Mouse (Mus musculus) cerebellum, adult 9-10 months (tissue): ENCODE data around the gene Map4k4.

Source experiments
- DNase-seq: peaks from one replicate; pipeline ENCODE4 v3.0.0; 2022

Gene Map4k4

DNA sequence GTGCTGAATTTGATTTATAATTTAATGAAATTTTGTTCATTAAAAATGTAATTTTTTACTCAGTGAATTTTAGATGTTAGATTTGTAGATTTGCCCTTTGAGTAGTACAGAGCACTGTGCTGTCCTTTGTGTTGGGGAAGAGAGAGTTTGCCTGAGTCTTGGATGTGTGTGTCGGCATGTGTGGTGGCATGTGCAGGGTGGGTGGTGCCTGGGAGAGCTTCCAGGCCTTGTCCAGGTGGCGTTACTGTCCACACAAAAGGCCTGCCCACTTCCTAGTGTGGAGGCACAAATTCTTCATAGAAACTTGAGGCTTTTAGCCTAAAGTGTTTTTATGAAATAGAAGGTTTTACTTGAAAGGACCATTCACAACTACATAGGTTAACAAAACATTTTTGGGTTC lies 36.2 kb downstream of the Map4k4 start:
- DNase-seq, result peak; percentile 48

DNA sequence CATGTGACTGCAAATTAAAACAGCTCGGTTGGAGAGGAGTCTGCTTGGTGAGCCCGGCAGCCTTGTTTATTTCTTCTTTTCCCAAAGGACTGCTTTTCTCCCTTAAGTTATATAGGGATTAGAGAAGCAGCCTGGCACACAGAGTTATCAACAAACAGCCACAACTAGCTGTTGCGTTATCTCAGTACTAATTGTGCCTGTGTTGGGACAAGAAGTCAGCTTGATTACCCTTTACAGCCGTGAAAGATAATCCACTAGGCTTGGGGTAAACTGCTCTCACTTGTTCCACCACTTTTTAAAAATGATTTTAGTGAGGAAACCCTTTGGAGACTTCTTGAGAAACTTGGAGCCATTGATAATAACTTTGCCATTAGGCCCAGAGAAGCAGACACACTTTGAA lies 36.9 kb downstream of the Map4k4 start:
- no peak for DNase-seq

DNA sequence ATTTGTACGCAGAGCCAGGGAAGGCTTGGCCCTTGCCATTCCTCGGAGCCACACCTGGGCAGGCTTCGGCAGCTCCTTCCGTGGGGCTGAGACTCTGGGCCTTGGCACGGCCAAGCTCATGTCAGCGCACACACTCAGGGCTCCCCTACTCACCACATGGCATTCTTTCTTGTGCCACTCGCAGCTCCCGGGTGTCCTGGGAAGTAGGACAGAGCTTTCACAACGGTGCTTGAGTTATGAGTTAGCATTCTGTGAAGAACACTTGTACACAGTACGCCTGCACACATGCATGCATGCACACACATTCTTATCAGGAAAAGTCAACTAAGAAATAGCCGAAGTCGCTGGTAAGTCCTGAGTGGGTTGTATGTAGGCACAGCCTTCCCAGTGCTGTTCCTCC lies 38.7 kb downstream of the Map4k4 start:
- no peak for DNase-seq

DNA sequence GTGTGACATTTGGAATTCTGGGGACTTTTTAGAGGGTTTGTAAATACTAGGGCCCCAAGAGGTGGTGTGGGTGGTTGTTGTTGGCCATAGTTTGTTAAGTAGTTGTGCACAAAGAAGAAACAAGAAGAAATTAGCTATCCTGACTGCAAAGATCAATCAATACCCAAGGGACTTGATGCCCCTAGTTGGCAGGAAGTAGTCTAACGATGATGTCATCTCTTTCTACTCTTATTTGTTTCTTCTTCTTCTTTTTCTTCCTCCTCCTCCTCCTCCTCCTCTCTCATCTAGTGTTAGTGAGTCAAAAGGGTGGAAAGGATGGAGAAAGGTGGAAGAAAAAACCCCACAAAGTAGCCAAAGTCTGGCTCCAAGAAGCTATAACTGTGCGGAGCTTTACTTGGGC lies 39.6 kb downstream of the Map4k4 start:
- DNase-seq, result no peak

DNA sequence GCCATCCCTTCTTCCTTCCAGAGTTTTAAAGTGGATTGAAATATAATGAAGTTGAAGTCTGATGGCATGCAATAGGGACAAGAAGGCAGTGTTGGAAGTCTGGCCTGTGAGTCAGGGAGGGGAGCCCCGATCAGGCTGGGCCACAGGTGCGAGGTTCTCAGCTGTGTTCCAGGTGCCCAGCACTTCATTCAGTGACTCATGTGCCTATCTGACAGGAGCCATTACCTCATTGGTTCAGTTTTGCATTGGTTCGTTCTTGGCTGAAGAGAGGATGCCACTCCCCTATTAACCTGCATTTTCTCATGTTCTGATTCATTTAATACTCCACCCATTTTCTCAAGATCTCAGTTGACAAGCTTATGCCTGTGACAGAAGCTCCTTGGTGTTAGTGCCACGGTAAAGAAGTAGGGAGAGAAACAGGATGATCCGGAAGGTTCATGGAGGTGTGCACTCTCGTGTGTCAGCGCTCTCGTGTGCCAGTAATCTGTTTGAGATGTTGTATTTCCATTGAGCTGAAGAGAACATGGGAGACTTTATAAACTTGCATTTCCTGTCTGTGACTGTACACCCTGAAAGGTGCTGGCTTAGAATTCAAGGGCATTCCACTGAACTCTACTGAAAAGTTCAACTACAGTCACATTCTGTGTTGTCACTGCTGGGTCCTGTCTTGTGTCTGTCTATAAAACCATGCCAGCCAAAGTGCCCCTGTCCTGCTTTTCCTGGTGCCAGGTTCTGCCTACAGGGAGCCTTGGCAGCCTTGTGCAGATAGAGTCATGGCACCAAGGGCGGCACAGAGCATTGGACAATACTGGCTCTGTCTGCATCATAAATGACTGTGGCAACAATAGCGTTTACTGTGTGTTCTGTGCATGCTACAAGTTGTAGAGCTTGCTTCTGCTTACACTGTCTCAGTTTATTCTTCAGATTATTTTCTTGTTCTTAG lies 40.8 kb downstream of the Map4k4 start:
- peak; percentile 80 for DNase-seq

DNA sequence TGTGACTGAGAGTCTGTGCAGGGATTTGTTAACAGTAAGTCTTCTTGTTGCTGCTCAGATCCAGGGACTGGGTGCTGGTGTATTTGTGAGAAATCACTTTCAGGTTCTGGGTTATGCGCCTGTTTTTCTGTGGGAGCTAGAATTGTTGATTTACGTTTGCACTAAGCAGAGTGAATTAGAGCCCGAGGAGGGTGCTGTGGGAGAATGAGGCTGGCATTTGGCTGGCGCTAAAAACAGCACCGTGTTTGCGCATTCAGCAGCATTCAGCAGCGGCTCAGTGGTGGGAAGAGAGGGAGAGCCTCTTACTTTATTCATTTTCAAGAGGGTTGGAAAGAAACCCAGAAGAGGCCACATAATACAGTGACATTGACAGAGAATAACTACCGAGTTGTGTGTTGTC lies 42.2 kb downstream of the Map4k4 start:
- peak; percentile 68 for DNase-seq

DNA sequence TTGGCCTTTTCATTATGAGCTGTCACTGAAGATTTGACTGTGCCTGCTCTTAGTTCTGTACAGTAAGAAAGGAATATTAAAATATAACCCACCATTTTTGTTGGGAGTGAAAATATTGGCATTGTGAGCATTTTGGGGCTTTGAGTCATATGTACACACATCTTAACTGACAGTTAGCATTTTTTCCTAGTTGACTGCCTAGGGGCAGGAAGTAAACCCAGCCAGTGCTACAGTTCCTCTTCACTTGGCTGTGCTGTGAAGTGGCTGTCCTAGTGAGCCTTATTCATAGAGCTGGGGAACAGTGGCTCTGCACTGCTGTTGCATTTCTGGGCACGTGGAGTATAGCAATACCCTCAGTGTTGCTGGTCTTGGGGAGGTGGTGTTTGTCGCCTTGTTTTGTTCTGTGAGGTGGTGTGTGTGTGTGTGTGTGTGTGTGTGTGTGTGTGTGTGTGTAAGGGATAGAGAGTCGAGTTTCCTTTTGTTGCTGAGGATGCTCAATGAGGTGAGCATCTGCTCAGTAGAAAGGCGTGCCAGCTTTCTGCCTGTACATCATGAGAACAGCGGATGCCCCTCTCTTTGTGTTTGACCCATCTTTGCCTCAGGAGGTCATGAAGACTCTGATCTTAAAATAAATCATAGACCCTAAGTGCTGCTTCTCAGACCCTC lies 43.7 kb downstream of the Map4k4 start:
- DNase-seq, result no peak

DNA sequence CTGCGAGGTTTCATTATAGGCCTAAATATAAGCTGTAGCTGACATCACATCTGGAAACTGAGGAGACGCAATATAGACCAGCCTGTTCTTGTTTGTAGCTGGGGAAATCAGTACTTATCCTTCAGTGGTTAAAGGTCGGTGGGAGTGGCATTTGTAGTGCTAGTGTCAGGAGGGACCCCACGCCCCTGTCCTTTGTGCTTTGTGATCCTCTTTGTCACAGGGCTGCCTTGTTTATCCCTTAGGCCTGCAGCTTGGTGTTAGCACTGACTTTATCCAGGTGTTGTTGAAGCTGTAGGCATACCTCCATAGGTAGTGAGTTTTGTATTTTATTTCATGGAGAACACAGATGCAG lies 44.2 kb downstream of the Map4k4 start:
- no peak for DNase-seq

DNA sequence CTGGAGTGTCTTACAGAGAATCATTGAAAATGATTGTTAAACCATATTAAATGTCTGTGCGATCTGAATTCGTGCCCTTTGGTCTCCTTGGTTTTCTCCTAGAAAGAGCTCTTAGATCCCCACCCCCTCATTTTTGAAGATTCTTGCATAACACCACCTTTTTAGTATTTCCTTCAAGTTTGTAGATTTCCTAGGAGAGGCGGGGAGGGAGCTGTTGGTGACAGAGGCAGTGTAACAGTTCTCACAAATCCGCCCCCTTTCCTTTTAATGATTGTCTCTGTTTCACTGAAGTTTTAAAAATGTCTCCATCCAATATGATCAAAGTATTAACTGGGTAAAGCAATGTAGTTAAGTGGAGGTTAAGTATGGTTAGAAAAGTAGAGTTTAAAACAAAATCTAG lies 45.7 kb downstream of the Map4k4 start:
- DNase-seq, result no peak

DNA sequence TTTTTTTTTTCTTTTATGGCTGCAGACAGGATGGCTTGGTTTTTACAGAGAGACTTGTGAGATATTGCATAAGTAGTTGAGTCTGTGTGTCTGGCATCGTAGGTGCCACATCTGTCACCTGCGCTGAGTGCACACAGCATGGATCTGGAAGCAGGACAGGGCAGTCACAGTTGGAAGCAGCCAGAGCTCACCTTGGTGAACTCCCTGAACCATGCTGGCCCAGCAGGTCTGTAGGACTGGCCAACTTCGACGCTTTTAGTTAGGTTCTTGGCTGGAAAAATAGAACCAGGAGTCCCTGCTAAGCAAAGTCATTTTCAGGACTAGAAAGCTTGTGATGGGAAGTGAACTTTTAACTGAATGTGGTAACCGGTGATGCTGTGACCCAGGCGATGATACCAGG lies 46.5 kb downstream of the Map4k4 start:
- peak; percentile 70 for DNase-seq

DNA sequence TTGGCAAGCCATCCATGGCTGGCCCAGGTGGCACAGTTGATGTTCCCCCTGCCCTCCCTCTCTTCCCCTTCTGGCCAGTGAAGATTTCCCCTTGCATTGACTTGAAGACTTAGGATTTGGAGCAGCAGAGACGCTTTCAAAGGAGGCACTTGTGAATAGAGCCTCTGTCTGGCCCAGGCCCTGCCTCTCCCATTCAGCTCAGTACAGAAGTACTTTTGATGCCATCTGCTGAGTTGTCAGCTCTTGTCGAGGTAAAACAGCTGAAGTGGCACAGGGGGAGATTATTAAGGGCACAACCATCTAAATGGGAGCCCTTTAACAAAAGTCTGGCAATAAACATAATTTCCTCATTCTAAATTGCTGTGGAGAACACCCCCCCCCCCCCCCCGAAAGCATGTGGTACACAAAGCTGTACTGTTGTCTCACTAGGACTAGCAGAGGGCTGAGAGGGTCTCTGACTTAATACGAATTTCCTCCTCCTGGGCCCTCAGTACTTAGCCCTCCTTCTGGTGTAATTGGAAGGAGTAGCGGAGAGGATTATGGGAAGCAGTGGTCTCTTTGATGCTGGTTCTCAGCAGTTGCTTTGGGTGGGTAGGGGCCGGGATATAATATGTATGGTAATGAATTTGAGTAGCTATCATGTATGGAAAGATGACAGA lies 47.1 kb downstream of the Map4k4 start:
- DNase-seq, result peak; percentile 66

DNA sequence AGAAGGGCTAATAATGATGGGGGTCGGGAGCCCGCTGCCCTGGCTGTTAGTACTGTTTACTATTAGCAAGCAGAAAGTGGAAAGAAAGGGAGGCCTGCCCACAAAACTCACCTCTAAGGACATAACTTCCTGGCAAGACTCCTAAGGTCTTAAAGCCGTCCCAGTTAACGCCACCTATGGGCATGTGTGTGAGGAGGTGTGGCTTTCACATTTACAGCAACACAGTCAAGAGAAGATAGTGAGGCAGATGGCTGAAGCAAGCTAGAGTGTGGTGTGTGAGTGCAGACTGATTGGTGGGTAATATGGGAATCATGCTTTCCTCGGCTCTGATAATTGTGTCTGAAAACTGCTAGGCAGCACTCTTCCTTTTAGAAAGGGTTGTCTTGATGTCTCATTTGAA lies 48.5 kb downstream of the Map4k4 start:
- DNase-seq, result no peak

DNA sequence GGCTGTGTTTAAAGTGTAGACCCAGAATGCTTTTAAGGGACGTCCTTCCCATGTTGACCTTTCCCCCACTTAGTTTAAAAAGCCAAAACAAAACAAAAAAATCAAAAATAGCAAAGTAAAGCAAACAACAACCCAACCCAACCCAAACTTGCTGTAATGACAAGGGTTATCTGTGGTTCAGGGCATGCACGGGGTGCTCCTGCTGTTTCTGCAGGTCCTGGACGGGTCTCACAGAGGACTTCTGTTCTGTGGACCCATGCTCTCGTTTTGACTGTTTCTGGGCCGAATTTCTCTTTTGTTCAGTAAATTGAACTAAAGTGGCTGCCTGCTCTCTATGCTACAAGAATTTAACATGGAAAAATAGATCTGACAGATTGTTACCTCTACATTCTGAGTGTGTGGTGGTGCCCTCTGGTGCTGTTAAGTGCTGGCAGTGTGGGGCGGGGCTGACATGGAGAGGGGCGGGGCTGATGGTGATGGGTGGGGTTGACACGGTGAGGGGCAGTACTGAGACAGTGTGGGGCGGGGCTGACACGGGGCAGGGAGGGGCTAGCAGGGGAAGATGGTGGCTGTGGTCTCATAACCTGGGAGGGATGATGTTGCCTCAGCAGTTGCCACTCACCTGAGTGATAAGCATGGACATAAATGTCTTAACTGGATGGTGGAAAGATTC lies 49.2 kb downstream of the Map4k4 start:
- DNase-seq, result no peak

DNA sequence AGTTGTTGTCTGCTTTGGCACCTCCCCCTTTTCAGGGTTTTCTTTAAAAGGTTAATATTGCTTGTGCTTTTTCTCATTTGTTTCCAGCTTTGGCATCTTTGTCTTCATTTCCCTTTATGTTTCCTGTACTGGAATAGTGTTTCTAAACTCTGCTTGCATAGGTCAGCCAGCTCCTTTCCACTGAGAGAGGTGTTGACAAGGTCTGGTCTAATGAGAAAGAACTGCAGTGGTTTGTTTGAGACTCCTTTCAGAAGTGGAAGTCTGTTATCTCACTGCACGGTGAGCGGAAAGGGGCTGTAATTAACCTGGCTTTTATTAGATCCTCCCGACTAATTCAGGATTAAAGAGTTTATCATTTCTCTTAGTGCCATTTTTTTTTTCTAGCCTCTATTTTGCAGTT lies 49.9 kb downstream of the Map4k4 start:
- DNase-seq, result no peak

DNA sequence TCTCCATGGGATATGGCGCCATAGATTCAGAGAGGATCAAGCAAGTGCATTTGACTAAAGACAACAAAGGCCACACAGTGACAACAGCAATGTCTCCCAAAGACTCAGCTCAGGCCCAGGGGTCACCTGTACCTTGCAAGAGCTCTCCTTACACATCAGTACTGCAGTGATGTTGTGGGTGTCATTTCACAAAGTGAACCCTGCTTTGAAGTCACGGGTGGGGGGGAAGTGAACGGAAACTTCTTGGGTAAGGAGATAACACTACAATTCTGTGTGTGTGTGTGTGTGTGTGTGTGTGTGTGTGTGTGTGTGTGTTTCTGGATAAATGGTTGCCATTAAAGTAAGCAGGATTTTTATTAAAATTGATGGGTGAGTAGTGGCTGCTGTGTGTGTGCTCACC lies 53.9 kb downstream of the Map4k4 start:
- no peak for DNase-seq

DNA sequence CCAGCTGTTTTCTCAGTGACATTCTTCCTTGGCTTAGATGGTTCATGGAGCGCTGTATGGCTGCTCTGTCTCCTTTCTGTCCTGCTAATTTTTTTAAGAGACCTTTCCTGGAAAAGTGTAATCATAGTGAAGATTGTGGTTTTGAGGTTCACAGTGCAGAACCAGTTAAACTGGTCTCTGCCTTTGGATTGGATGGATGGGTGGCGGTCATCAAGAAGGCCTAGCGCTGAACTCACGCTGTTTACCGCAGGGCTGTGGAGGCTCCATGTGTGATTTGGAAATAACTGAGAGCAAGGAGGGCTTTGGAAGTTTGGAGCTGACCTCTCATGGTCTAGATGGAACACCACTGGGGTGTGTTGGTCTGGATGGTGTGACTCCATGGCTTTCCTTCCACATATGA lies 56.0 kb downstream of the Map4k4 start:
- DNase-seq, result no peak

DNA sequence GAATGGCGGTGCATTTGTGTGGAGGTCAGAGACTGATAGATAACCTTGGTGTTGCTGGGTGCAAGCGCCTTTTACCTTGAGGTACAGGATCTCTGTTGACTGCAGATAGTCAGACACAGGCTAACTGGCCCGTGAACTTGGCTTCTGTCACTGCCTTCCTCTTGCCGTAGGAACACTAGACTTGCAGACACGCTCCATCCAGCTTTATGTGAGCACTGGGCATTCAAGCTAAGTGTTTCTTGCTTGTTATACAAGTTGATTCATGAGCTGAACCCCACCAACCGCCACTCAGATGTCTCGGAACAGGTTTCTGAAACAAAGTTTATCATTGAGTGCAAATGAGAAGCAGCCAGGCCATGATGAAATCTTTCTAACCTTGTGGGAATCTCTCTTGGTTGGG lies 57.3 kb downstream of the Map4k4 start:
- no peak for DNase-seq

DNA sequence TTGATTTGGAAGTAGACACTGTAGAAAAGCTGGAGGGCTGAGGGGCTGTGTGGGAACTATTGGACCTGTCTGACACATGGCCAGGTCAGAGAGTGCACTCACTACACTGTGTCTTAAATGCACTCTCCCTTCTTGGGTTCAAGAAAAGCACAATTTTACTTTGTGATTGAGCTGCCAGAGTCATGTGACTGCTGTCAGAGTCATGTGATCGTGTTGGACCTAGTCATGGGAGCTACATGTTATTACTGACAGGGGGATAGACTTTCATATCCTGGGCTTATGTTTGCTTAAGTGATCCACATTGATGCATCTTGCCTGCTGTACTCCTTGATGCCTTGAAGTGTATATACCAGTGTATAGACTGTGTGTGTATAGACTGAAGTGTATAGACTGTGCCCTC lies 59.9 kb downstream of the Map4k4 start:
- no peak for DNase-seq

DNA sequence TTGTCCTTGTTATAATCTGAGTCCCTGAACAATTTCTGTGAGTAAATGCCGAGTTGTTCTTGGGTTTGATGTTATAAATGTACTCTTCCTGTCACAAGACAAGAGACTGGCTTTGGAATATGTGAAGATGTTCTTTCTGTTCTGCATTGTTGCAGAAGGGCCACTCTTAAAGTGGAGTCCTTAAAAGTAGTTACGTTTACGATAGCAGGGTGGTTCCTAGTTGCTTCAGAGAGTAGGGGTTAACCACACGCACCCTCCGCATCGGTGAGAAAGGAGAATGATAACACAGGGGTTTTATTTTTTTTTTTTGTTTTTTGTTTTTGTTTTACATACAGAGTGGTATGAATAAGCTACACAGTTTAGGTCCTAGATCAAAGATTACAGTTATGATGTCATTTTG lies 60.4 kb downstream of the Map4k4 start:
- DNase-seq, result no peak

DNA sequence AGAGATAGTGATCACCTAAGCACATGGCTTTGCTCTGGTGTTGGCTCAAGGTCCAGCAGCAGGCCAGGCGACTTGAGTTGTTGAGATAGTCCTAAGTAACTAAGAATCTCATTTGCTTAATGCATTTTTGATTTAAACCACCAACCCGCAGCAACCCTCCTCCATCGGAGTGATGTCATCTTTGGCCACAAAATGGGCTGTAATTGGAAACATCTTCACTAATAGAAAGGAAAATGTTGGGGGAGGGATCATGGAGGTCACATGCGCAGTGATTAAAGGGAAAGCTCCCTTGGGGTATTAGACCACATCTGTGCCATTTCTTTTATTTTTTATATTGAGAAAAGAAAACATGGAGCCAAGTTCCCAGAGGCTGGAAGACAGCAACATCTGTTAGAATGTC lies 61.6 kb downstream of the Map4k4 start:
- no peak for DNase-seq

DNA sequence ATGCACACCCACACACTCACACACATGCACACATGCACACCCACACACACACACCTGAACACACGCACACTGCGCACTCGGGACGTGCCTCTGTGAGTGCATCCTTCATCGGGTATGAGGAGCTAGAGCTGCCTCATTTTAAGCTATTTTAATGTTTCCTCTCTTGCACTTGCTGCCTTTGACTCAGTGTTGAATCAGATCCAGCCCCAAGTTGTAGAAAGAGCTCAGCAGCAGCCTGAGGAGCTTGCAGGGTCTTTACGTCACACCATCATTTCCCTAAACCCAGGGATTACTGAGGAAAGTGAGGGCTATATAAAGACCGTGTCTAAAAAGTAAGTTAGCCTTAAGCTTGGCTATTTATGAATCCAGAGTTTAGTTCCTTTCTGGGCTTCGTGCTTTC lies 62.1 kb downstream of the Map4k4 start:
- DNase-seq, result no peak

DNA sequence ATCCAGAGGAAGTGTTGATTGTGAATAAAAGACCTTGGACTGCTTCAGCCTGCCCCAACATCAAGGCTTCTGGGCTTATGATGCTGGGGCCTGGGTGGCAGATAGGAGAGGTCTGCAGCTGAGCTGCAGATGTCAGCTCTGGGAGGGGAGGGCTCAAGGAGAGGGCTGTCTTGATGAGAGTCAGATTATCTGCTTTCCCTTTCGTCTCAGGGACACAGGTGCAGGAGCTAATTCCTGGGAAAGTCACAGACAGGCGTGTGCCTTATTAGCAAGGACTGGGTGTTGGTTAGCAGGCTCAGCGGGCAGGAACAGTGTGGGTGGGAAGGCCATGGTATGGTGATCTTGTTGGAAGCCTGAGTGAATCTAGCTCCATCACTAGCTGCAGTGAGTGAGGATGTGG lies 63.1 kb downstream of the Map4k4 start:
- no peak for DNase-seq

DNA sequence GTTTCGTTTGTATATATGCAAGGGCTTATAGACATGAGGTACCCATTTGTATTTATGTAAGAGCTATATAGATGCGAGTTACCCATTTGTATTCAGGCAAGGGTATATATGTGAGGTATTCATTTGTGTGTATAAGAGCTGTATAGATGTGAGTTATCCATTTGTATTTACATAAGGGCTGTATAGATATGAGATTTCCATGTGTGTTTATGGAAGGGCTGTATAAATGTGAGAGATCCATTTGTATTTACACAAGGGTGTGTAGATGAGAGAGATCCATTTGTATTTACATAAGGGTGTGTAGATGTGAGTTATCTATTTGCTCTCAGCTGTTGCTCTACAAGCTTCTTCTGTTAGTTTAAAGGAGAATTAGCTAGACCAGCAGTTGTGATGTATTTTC lies 63.7 kb downstream of the Map4k4 start:
- no peak for DNase-seq

DNA sequence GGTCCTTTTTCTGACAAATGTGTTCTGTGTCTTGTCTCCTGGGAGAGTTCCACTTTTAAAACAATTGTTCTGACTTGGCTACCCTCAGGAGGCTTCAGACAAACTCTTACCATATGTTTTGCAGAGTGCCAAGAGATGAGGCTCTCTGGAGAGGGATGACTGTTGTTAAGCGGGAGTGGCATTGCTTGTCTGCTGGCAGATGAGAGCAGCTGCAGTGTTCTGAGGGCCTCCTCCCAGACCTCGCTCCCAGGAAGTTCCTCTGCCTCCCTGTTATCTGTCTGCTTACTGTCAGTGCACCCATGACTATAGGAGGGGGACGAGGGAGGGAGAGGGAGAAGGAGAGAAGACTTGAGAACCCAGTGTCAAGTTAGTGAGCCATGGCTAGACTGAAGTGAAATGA lies 64.7 kb downstream of the Map4k4 start:
- DNase-seq, result no peak
